Mouse (Mus musculus): ENCODE measurements around the gene Igsf8. TPM values are rescaled to one million over a fixed set of nuclear protein-coding genes. Genes with fewer than 3 reads are reported as not detected.

Gene Igsf8
- total and polyA plus RNA-seq, 3 experiments: 10.9 to 39.9 (median 13.5) TPM

GRCm38 (mm10) chr1:172274547-172274946, 13.1 kb downstream of the Igsf8 start:
- intact Hi-C loops (cut with DNase I): no loop called here
- TF ChIP-seq EP300 (IDR thresholded peaks at IDR 0.05; ENCODE audit: insufficient read depth, low read depth, low read length) (no peak), POLR2A (IDR thresholded peaks at IDR 0.05; ENCODE audit: insufficient read depth, low read depth, low read length) (no peak), CTCF (IDR thresholded peaks at IDR 0.05) (no peak)
- WGBS: 79% methylated on average over 5 of the region's 5 CpGs
- no peaks in the 10 kb centered on the region for H3K36me3 ChIP-seq (ENCODE audit: control insufficient read depth, insufficient read depth, low read length)
- H3K4me3 ChIP-seq: no peak overlapping the region
- H3K27me3 ChIP-seq (ENCODE audit: control insufficient read depth, insufficient read depth, low read length): no peaks in the 10 kb centered on the region
- H3K4me1 ChIP-seq (ENCODE audit: control insufficient read depth, insufficient read depth, low read length): peaks cover 2% of the 10 kb centered on the region
- no peak for DNase-seq
- H3K9ac ChIP-seq (ENCODE audit: low read depth, low read length): no peak overlapping the region
- no peaks in the 10 kb centered on the region for H3K79me2 ChIP-seq (replicated peaks; ENCODE audit: control insufficient read depth, insufficient read depth, low read length)
- H3K27ac ChIP-seq: no peak overlapping the region

- H3K79me2 ChIP-seq (replicated peaks; ENCODE audit: control insufficient read depth, insufficient read depth, low read length): no peaks in the 10 kb centered on the region
Observed at GRCm38 (mm10) chr1:172277172-172277571, 15.7 kb downstream of the Igsf8 start.

GRCm38 (mm10) chr1:172278328-172278727, 16.9 kb downstream of the Igsf8 start:
- no peak for TF ChIP-seq CTCF (IDR thresholded peaks at IDR 0.05)
- TF ChIP-seq POLR2A (IDR thresholded peaks at IDR 0.05; ENCODE audit: insufficient read depth, low read depth, low read length): no peak
- no peak for TF ChIP-seq EP300 (IDR thresholded peaks at IDR 0.05; ENCODE audit: insufficient read depth, low read depth, low read length)
- intact Hi-C loops (cut with DNase I): no loop called here
- Histone ChIP-seq H3K27ac (no peak overlapping the region), H3K4me3 (no peak overlapping the region), H3K27me3 (ENCODE audit: control insufficient read depth, insufficient read depth, low read length) (no peaks in the 10 kb centered on the region), H3K36me3 (ENCODE audit: control insufficient read depth, insufficient read depth, low read length) (peaks cover 2% of the 10 kb centered on the region), H3K4me1 (ENCODE audit: control insufficient read depth, insufficient read depth, low read length) (peaks cover 6% of the 10 kb centered on the region), H3K79me2 (replicated peaks; ENCODE audit: control insufficient read depth, insufficient read depth, low read length) (no peaks in the 10 kb centered on the region), H3K9ac (ENCODE audit: low read depth, low read length) (no peak overlapping the region)
- 68% methylated on average over 13 of the region's 13 CpGs for WGBS
- no peak for DNase-seq

More at GRCm38 (mm10) chr1:172277172-172277571, 15.7 kb downstream of the Igsf8 start:
- no peak overlapping the region for H3K9ac ChIP-seq (ENCODE audit: low read depth, low read length)
- H3K27me3 ChIP-seq (ENCODE audit: control insufficient read depth, insufficient read depth, low read length): no peaks in the 10 kb centered on the region
- no peak overlapping the region for H3K27ac ChIP-seq
- H3K4me1 ChIP-seq (ENCODE audit: control insufficient read depth, insufficient read depth, low read length): peaks cover 4% of the 10 kb centered on the region
- intact Hi-C loops (cut with DNase I): no loop called here
- TF ChIP-seq CTCF (IDR thresholded peaks at IDR 0.05) (no peak), POLR2A (IDR thresholded peaks at IDR 0.05; ENCODE audit: insufficient read depth, low read depth, low read length) (0 out of 2 replicates have a peak, but pooled peaks have one; percentile 5), EP300 (IDR thresholded peaks at IDR 0.05; ENCODE audit: insufficient read depth, low read depth, low read length) (no peak)
- H3K36me3 ChIP-seq (ENCODE audit: control insufficient read depth, insufficient read depth, low read length): no peaks in the 10 kb centered on the region; the same call in 1 of the 2 replicates
- DNase-seq: peak in 1 of 2 experiments; percentile 56
- WGBS: 31% methylated on average over 3 of the region's 3 CpGs
- no peak overlapping the region for H3K4me3 ChIP-seq

- Histone ChIP-seq H3K4me3 (no peak overlapping the region), H3K79me2 (replicated peaks; ENCODE audit: control insufficient read depth, insufficient read depth, low read length) (no peaks in the 10 kb centered on the region), H3K9ac (ENCODE audit: low read depth, low read length) (no peak overlapping the region), H3K4me1 (ENCODE audit: control insufficient read depth, insufficient read depth, low read length) (peaks cover 3% of the 10 kb centered on the region; the same call in 1 of the 2 replicates), H3K27ac (no peak overlapping the region), H3K27me3 (ENCODE audit: control insufficient read depth, insufficient read depth, low read length) (no peaks in the 10 kb centered on the region), H3K36me3 (ENCODE audit: control insufficient read depth, insufficient read depth, low read length) (peaks cover 8% of the 10 kb centered on the region)
- no peak for DNase-seq
- TF ChIP-seq POLR2A (IDR thresholded peaks at IDR 0.05; ENCODE audit: insufficient read depth, low read depth, low read length) (no peak), EP300 (IDR thresholded peaks at IDR 0.05; ENCODE audit: insufficient read depth, low read depth, low read length) (no peak), CTCF (IDR thresholded peaks at IDR 0.05) (no peak)
- 76% methylated on average over 16 of the region's 16 CpGs for WGBS
- intact Hi-C loops (cut with DNase I): loop anchor here (2.0 kb wide), 1 partner anchor 17 kb away; no protein-coding TSS in a partner anchor
Observed at GRCm38 (mm10) chr1:172279768-172280509, 18.5 kb downstream of the Igsf8 start.

- DNase-seq: no peak
- 69% methylated on average over 10 of the region's 10 CpGs for WGBS
- H3K36me3 ChIP-seq (ENCODE audit: control insufficient read depth, insufficient read depth, low read length): peaks cover 8% of the 10 kb centered on the region
Observed at GRCm38 (mm10) chr1:172281522-172282254, 20.2 kb downstream of the Igsf8 start.

More at GRCm38 (mm10) chr1:172281522-172282254, 20.2 kb downstream of the Igsf8 start:
- Histone ChIP-seq H3K27me3 (ENCODE audit: control insufficient read depth, insufficient read depth, low read length) (no peaks in the 10 kb centered on the region), H3K4me3 (no peak overlapping the region), H3K9ac (ENCODE audit: low read depth, low read length) (no peak overlapping the region), H3K4me1 (ENCODE audit: control insufficient read depth, insufficient read depth, low read length) (peaks cover 3% of the 10 kb centered on the region; the same call in 1 of the 2 replicates), H3K27ac (peak overlapping the region; percentile 23; the same call in 1 of the 2 replicates), H3K79me2 (replicated peaks; ENCODE audit: control insufficient read depth, insufficient read depth, low read length) (no peaks in the 10 kb centered on the region)
- 0 out of 2 replicates have a peak, but pooled peaks have one; percentile 21 for TF ChIP-seq EP300 (IDR thresholded peaks at IDR 0.05; ENCODE audit: insufficient read depth, low read depth, low read length)
- no peak for TF ChIP-seq POLR2A (IDR thresholded peaks at IDR 0.05; ENCODE audit: insufficient read depth, low read depth, low read length)
- peak; percentile 36 for TF ChIP-seq CTCF (IDR thresholded peaks at IDR 0.05)
- intact Hi-C loops (cut with DNase I): loop anchor here (2.0 kb wide), 1 partner anchor 15 kb away; no protein-coding TSS in a partner anchor
